Mouse (Mus musculus) forebrain, embryonic 13.5 days (tissue): ENCODE data around the gene Patl2. TPM values are rescaled to one million over a fixed set of nuclear protein-coding genes. Genes with fewer than 3 reads are reported as not detected.

Experiments used
- ATAC-seq: fragments of 200-750 bp; cut with Nextera tagmentation; 2 replicates; pipeline ENCODE4 v1.8.0; 2017
- H3K27ac ChIP-seq: fragments of 300-500 bp; sonication (generic); 2 replicates; pipeline ENCODE4 v1.5.1; 2015; ENCODE audit warnings: inconsistent platforms, mild to moderate bottlenecking, moderate library complexity
- H3K27me3 ChIP-seq: fragments of 300-500 bp; sonication (generic); 2 replicates; pipeline ENCODE4 v1.6.1; 2015; ENCODE audit warnings: mild to moderate bottlenecking, inconsistent platforms
- H3K36me3 ChIP-seq: fragments of 300-500 bp; sonication (generic); 2 replicates; pipeline ENCODE4 v1.6.1; 2015; ENCODE audit warnings: mild to moderate bottlenecking, inconsistent platforms; ENCODE audit not compliant: poor library complexity, severe bottlenecking
- H3K4me1 ChIP-seq: fragments of 300-500 bp; sonication (generic); 2 replicates; pipeline ENCODE4 v1.6.1; 2015; ENCODE audit warnings: inconsistent platforms
- H3K4me2 ChIP-seq: fragments of 300-500 bp; sonication (generic); 2 replicates; pipeline ENCODE4 v1.6.1; 2015; ENCODE audit warnings: inconsistent platforms, mild to moderate bottlenecking, moderate library complexity
- H3K4me3 ChIP-seq: fragments of 300-500 bp; sonication (generic); 2 replicates; pipeline ENCODE4 v1.5.1; 2015; ENCODE audit warnings: mild to moderate bottlenecking, inconsistent platforms
- H3K9ac ChIP-seq: fragments of 300-500 bp; sonication (generic); 2 replicates; pipeline ENCODE4 v1.6.1; 2015; ENCODE audit warnings: mild to moderate bottlenecking, inconsistent platforms
- H3K9me3 ChIP-seq: fragments of 300-500 bp; sonication (generic); replicated peaks from 2 replicates; pipeline ENCODE4 v1.6.1; 2016; ENCODE audit warnings: inconsistent platforms
- WGBS: fragments of 180-500 bp; shearing (Covaris S2); methylation state at CpG from one replicate; pipeline ENCODE4 v1.1.7; 2015; 5-methylcytosine and 5-hydroxymethylcytosine counted together
- polyA plus RNA-seq: library from polyadenylated mRNA; unstranded; fragments of >200 nt; fragmentation: Nextera tagmentation; extraction: Ambion mirVana; gene quantifications from 2 replicates; pipeline ENCODE4 v1.2.1, GENCODE M21; 2015

Gene Patl2
- polyA plus RNA-seq, 1 experiment from 2014 or later: not detected

GRCm38 (mm10) chr2:122163430-122164195 is 22.4 kb downstream of the Patl2 start:
- no peak for ATAC-seq
- WGBS: 77% methylated on average over 13 of the region's 13 CpGs
- Histone ChIP-seq H3K4me1 (no peaks in the 10 kb centered on the region), H3K27me3 (no peaks in the 10 kb centered on the region), H3K9me3 (no peaks in the 10 kb centered on the region), H3K4me3 (no peak overlapping the region), H3K9ac (no peak overlapping the region), H3K36me3 (no peaks in the 10 kb centered on the region), H3K27ac (no peak overlapping the region), H3K4me2 (no peak overlapping the region)

GRCm38 (mm10) chr2:122162529-122162928 is 23.5 kb downstream of the Patl2 start:
- Histone ChIP-seq H3K4me1 (no peaks in the 10 kb centered on the region), H3K36me3 (no peaks in the 10 kb centered on the region), H3K27me3 (no peaks in the 10 kb centered on the region), H3K4me2 (no peak overlapping the region), H3K4me3 (no peak overlapping the region), H3K9ac (no peak overlapping the region), H3K27ac (no peak overlapping the region), H3K9me3 (no peaks in the 10 kb centered on the region)
- WGBS: 75% methylated on average over 2 of the region's 2 CpGs
- no peak for ATAC-seq

- no peaks in the 10 kb centered on the region for H3K36me3 ChIP-seq
- WGBS: 45% methylated on average over 4 of the region's 4 CpGs
- H3K27ac ChIP-seq: no peak overlapping the region
- H3K27me3 ChIP-seq: no peaks in the 10 kb centered on the region
- H3K9me3 ChIP-seq: no peaks in the 10 kb centered on the region
- ATAC-seq: no peak
- H3K4me1 ChIP-seq: no peaks in the 10 kb centered on the region
- H3K4me3 ChIP-seq: no peak overlapping the region
- no peak overlapping the region for H3K4me2 ChIP-seq
- no peak overlapping the region for H3K9ac ChIP-seq
These were observed 24.4 kb downstream of the Patl2 start for GRCm38 (mm10) chr2:122161542-122161941.

- 0 out of 2 replicates have a peak, but pooled peaks have one; percentile 61 for ATAC-seq
- Histone ChIP-seq H3K4me2 (no peak within 1 kb of the TSS), H3K36me3 (no peaks in the 10 kb centered on the region), H3K4me1 (no peaks in the 10 kb centered on the region), H3K9me3 (no peaks in the 10 kb centered on the region), H3K4me3 (no peak within 1 kb of the TSS), H3K27me3 (no peaks in the 10 kb centered on the region), H3K9ac (no peak within 1 kb of the TSS), H3K27ac (no peak within 1 kb of the TSS)
- WGBS: 39% methylated on average over 2 of the region's 2 CpGs
These were observed 25.3 kb downstream of the Patl2 start, which contains the start of gene Trim69 for GRCm38 (mm10) chr2:122160680-122161079. TSS of gene Trim69 (plus strand) at chr2:122160700.

GRCm38 (mm10) chr2:122159667-122160066 is 26.3 kb downstream of the Patl2 start:
- WGBS: 88% methylated on average over 6 of the region's 6 CpGs
- H3K27ac ChIP-seq: no peak overlapping the region
- H3K4me1 ChIP-seq: no peaks in the 10 kb centered on the region
- H3K9ac ChIP-seq: no peak overlapping the region
- no peak overlapping the region for H3K4me3 ChIP-seq
- H3K36me3 ChIP-seq: no peaks in the 10 kb centered on the region
- H3K27me3 ChIP-seq: no peaks in the 10 kb centered on the region
- H3K9me3 ChIP-seq: no peaks in the 10 kb centered on the region
- no peak for ATAC-seq
- no peak overlapping the region for H3K4me2 ChIP-seq

GRCm38 (mm10) chr2:122158362-122158802 is 27.6 kb downstream of the Patl2 start:
- no peaks in the 10 kb centered on the region for H3K36me3 ChIP-seq
- no peaks in the 10 kb centered on the region for H3K9me3 ChIP-seq
- H3K9ac ChIP-seq: no peak overlapping the region
- no peak for ATAC-seq
- no peaks in the 10 kb centered on the region for H3K27me3 ChIP-seq
- WGBS: 58% methylated on average over 6 of the region's 6 CpGs
- no peak overlapping the region for H3K4me2 ChIP-seq
- H3K27ac ChIP-seq: no peak overlapping the region
- H3K4me1 ChIP-seq: no peaks in the 10 kb centered on the region
- no peak overlapping the region for H3K4me3 ChIP-seq

- no peaks in the 10 kb centered on the region for H3K9me3 ChIP-seq
- ATAC-seq: no peak
- no peak overlapping the region for H3K27ac ChIP-seq
- no peaks in the 10 kb centered on the region for H3K36me3 ChIP-seq
- no peak overlapping the region for H3K4me2 ChIP-seq
- no peaks in the 10 kb centered on the region for H3K27me3 ChIP-seq
- H3K9ac ChIP-seq: no peak overlapping the region
- H3K4me1 ChIP-seq: no peaks in the 10 kb centered on the region
- no peak overlapping the region for H3K4me3 ChIP-seq
These were observed 28.4 kb downstream of the Patl2 start for GRCm38 (mm10) chr2:122157561-122157960.

- no peaks in the 10 kb centered on the region for H3K9me3 ChIP-seq
- H3K4me2 ChIP-seq: no peak overlapping the region
- no peaks in the 10 kb centered on the region for H3K4me1 ChIP-seq
- no peak overlapping the region for H3K4me3 ChIP-seq
- WGBS: 92% methylated on average over 4 of the region's 4 CpGs
- no peak overlapping the region for H3K27ac ChIP-seq
- no peaks in the 10 kb centered on the region for H3K27me3 ChIP-seq
- no peak overlapping the region for H3K9ac ChIP-seq
- H3K36me3 ChIP-seq: no peaks in the 10 kb centered on the region; the same call in 1 of the 2 replicates
- no peak for ATAC-seq
These were observed 29.8 kb downstream of the Patl2 start for GRCm38 (mm10) chr2:122156051-122156700.

- no peak for ATAC-seq
- Histone ChIP-seq H3K9ac (no peak overlapping the region), H3K36me3 (no peaks in the 10 kb centered on the region; the same call in 1 of the 2 replicates), H3K27me3 (no peaks in the 10 kb centered on the region), H3K4me2 (no peak overlapping the region), H3K4me1 (no peaks in the 10 kb centered on the region), H3K4me3 (no peak overlapping the region), H3K27ac (no peak overlapping the region), H3K9me3 (no peaks in the 10 kb centered on the region)
- 74% methylated on average over 2 of the region's 2 CpGs for WGBS
These were observed 30.7 kb downstream of the Patl2 start for GRCm38 (mm10) chr2:122155292-122155691.

- no peaks in the 10 kb centered on the region; the same call in 1 of the 2 replicates for H3K36me3 ChIP-seq
- no peak overlapping the region for H3K4me2 ChIP-seq
- H3K27ac ChIP-seq: no peak overlapping the region
- no peak overlapping the region for H3K4me3 ChIP-seq
- no peak overlapping the region for H3K9ac ChIP-seq
- H3K9me3 ChIP-seq: no peaks in the 10 kb centered on the region
- WGBS: 94% methylated on average over 2 of the region's 2 CpGs
- no peak for ATAC-seq
- H3K4me1 ChIP-seq: no peaks in the 10 kb centered on the region
- H3K27me3 ChIP-seq: no peaks in the 10 kb centered on the region
These were observed 31.5 kb downstream of the Patl2 start for GRCm38 (mm10) chr2:122154479-122154878.

GRCm38 (mm10) chr2:122153681-122154365 is 32.2 kb downstream of the Patl2 start:
- Histone ChIP-seq H3K27ac (no peak overlapping the region), H3K9me3 (no peaks in the 10 kb centered on the region), H3K4me2 (no peak overlapping the region), H3K36me3 (no peaks in the 10 kb centered on the region; the same call in 1 of the 2 replicates), H3K27me3 (no peaks in the 10 kb centered on the region), H3K4me3 (no peak overlapping the region), H3K9ac (no peak overlapping the region), H3K4me1 (no peaks in the 10 kb centered on the region)
- ATAC-seq: no peak
- WGBS: 84% methylated on average over 7 of the region's 7 CpGs

- WGBS: 85% methylated on average over 3 of the region's 3 CpGs
- no peak overlapping the region for H3K4me3 ChIP-seq
- no peaks in the 10 kb centered on the region; the same call in 1 of the 2 replicates for H3K36me3 ChIP-seq
- H3K4me1 ChIP-seq: peaks cover 6% of the 10 kb centered on the region
- no peaks in the 10 kb centered on the region for H3K9me3 ChIP-seq
- no peaks in the 10 kb centered on the region for H3K27me3 ChIP-seq
- no peak for ATAC-seq
- no peak overlapping the region for H3K27ac ChIP-seq
- no peak overlapping the region for H3K9ac ChIP-seq
- no peak overlapping the region for H3K4me2 ChIP-seq
These were observed 33.1 kb downstream of the Patl2 start for GRCm38 (mm10) chr2:122152850-122153249.
